Mouse (Mus musculus): ENCODE results near the gene Mslnl.

The Mslnl gene

DNA sequence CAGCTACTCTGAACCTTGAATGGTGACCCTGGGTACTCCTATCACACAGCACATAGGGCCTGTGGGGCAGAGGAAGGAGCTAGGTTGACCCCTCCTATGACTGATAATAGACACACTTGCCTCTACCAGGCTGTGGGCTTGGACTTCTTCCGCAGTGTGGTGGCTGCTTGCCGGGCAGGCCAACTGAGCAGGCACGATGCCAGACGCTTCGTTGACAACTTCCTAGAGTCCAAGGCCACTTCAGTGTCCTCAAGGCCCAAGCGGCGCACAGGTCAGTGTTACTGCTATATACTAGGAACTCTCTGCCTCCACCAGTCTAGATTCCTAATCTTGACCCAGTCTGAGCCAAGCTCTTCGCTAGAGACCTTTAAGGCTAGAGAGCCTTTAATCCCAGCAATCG, 8.0 kb downstream of the Mslnl start:
- no peak for ATAC-seq (ENCODE audit: low TSS enrichment)

DNA sequence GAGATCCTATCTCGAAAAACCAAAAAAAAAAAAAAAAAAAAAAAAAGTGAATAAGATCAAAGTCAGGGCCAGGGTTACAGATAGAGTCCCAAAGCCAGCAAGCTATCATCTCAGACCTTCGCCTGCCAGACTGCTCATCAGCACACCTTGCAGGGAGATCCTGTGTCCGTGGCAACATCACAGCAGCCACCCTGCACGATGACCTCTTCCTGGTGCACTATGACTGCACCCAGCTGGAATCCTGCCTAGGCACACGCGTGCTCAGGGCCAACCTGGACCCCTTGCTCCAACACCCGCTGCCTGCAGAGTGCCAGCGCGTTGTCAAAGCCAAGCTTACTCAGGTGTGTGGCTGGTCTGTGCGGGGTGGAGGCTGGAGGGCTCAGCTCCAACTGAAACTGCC, 8.5 kb downstream of the Mslnl start:
- no peak for ATAC-seq (ENCODE audit: low TSS enrichment)

DNA sequence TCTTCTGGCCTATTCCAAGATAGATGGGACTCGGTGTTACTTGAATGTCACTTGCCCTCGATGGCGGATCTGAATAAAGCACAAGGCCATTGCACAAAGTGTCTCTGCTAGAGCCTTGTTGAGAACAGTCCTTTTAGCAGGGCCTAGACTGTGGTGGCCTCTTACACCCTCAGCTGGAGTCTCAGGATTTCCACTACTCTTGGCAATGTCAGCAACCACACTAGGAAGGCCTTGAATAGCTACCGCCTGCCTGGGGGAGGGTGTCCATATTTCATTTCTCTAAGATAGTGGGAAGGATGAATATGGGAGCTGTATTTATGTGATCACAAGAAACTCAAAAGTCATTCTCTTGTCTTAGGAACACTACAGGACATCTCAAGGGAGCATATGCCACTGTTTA, 12.4 kb downstream of the Mslnl start:
- no peak for ATAC-seq (ENCODE audit: low TSS enrichment)

DNA sequence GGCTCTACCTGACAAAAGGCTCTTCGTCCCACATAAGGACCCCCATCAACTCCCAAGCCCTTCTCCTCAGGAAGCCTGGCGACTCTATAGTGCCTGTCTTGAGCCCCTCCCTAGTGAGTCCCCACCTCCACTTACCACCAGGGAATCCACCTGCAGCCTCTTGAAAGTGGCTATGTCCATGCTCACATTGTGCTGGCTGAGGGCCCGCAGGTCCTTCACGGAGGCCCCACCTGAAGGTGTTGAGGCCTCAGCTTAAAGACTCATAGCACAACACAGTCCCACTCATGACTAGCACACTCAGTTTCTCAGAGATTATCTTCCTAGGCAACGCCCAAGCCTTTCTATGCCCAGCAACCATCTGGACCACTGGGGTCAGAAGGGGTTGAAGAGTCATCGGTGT, 13.5 kb downstream of the Mslnl start:
- ATAC-seq (ENCODE audit: low TSS enrichment) = no peak

DNA sequence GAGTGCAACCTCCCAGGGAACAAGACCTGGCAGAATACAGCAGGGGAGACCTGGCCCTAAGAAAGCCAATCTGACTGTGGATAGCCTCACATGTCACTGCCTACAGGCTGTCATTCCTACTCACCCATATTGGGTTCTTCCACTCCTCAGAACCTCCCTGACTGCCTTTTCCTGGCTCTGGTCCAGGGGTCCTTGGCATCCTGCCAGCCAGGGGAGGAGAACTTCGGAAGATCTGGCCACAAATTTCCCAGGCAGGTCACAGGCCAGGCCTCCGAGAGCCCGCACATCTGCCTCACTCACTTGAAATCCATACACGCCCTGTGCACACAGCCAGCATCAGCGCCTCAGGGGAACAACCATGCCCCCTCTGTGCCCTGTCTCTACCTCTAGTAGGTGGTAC, 15.6 kb downstream of the Mslnl start:
- no peak for ATAC-seq (ENCODE audit: low TSS enrichment)

DNA sequence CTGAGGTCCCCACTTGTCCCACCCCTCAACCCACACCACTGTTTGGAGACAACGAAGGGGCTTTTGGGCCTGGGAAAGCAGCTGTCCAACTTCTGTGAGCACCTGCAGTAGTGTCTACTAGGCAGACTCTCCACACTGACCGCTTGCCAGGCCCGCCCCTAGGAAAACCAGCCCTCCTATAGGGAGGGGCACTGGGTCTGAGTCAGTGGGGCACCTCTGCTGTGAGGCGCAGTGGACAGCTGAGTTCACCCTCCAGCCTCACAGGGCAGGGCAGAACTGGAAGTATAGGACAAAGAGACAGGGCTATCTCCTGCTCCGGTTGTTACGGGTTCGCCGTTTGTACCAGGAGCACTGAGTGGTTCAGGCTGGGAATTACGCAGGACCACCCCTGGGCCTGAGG, 18.4 kb downstream of the Mslnl start, which contains the start of gene Msln:
Gene Msln, minus strand, starts transcription at position 138 of the 400 bp plus-strand sequence.
- ATAC-seq (ENCODE audit: low TSS enrichment) = no peak

DNA sequence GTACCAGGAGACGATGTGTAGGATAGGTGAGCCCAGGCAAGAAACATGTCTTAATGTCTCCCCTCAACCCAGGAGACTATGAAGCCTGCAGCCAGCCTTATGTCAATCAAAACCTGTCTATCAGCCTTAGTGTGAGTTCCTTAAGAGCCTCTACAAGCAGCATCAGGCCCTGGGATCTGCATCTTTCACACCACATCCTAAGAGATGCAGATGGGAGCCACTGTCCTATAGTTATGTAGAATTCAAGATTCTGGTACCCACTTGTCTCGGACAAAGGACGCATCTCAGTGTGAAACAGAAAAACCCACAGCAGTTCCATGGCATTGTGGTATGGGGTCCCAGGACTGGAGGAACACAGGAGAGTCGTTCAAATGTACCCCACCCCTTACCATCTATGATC, 19.2 kb downstream of the Mslnl start:
- no peak for ATAC-seq (ENCODE audit: low TSS enrichment)

DNA sequence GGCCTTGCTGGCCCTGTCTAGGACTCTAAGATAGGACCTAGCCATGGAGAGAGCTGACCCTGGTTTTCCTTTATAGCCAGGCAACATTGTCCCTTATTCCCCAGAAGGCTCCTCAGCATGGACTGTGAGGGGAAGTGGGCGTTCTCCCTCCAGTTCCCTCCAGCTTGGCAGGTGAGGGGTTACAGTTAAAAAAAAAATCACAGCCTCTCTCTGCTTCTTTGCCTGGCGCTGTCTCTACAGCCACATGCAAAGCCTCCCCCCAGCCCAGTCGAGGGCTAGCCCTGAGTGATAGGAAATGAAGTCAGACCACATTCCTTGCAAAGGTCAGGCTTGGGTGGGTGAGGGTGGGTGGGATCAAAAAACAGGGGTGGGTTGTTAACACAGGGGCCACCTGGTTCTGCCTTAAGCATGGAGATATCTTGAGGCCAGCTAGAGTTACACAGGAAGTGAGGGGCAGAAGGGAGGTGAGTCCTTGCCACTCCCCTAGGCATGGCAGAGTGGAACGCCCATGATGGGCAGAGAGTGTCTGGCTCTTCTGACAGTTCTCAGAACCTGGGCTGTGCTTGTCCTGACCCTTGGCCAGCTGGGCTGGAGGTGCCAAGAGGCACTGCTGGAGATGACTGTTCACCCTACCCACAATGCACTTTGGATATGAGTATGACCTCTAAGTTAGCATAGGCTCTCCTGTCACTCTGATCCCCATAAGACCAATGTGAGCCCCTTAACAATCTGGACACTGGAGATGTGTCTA, 20.0 kb downstream of the Mslnl start:
- ATAC-seq (ENCODE audit: low TSS enrichment) = no peak

DNA sequence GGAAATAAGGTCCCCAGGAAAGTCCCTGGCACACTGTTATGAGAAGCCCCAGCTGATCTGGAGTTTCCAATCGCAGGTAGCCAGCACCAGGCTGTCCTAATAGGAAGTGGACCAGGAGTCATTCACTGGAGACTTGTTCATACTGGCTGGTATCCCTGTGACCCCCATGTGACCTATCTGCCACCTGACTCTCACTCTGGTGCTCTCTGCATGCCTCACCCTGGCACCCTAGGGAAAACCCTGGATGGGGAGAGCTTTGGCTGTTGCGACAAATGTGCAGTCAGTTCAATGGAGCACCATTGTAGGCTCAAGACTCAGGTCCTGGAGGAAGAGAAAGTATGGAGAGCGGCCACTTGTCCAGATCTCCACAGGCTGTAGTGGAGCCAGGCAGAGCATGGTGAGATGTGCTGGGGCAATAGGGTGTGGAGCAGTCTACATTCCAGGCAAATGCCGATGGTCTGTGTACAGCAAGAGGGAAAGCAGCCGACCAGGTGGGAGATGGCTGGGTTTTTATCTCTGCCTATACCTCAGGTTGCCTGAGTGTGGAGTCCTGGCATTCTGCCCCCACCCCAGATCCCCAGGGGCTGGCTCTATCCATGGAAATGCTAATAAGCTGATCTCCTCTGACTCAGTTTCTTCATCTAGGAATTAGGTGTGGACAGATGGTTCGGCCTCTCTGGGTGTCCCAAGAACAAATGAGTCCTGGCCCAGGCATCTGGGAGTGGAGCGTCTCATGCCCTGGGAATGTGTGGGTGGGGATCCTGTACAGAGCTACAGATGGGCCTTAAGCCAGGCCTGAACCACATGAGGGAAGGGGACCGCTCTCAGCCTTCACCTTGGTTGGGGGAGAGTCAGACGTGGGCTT, 20.8 kb downstream of the Mslnl start:
- ATAC-seq (ENCODE audit: low TSS enrichment) = no peak

DNA sequence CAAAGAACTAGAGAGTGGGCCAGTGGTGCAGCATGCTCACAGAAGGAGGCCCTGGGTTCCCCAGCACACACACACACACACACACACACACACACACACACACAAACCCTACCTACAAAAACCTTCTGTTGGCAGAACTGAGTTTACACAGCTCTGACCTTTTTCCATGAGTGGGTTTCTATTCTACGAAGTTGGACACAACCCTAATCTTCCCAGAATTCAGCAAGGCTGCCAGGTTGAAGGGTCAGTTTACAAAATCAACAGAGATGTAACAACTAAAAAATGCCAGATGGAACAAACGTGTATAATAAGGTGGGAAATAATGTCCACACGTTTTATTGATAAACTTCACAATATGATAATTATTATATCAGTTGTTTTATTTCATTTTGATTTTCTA, 21.8 kb downstream of the Mslnl start:
- no peak for ATAC-seq (ENCODE audit: low TSS enrichment)

DNA sequence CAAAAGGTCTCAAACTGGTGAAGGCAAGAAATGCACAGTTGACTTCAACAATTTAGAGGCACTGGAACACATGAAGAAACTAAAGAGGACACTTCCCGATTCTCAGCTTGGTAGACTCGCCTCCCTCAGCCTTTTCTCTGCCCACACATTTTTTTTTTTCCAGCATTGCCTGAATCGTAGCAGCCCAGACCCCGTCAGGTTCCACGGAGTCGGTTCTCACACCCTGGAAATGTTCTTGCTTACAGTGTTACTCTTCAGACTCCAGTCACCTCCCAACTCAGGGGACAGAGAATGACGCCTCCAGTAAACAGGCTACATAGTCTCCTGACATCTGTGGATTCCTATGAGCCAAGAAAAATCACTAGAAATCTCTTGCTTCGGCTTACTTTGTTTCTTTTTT, 24.3 kb downstream of the Mslnl start:
- ATAC-seq (ENCODE audit: low TSS enrichment) = peak; percentile 75

DNA sequence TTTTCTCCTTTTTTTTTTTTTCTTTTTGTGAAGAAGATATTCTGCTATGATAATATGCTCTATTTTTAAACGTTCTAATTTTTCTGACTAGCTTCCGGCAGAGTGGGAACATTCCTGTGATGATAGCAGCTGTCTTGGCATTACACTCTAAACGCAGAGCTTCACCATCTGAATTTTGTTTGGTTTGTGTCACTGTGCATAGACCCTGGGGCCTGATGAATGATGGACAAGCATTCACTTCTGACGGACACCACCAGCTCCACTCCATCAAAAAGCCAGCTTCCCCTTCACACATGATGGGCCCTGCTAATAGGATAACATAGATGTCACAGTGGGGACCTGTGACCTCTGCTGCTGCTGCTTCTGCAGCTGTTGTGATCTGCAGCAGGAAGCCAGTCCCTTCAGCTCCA, 25.7 kb downstream of the Mslnl start:
- peak; percentile 88 for ATAC-seq (ENCODE audit: low TSS enrichment)

DNA sequence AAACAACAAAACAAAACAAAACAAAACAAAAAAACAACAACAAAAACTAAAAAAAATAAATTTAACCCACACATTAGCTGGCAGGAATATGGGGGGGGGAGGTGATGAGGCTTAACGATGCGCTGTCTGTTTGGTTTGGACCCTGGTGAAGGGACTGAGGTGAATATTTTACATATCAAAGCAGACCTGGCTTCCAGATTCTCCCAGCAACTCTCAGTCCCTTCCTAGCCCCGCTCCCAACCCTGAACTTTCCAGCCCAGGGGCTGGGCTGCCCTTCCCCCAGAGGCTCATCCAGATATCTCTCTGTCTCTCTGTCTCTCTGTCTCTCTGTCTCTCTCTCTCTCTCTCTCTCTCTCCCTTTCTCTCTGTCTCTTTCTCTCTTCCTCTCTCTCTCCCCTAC, 26.7 kb downstream of the Mslnl start:
- no peak for ATAC-seq (ENCODE audit: low TSS enrichment)

DNA sequence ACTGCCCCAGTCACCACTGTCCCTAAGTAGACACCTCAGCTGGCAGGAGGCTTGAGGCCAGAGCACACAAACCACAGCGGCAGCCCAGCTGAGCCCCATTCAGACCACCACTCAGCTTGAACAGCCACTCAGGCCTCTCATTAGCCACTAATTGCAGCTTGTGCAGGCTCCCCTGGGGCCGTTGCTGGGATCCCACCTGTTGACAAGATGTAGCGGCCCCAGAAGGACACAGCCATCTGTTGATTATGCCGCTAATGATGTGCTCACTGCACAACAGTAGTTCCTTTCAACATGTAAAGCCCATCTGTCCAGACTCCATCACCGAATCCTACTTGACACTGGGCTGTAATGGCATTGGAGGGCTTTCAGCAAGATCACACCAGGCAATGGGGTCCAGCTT, 30.0 kb downstream of the Mslnl start:
- ATAC-seq (ENCODE audit: low TSS enrichment) = no peak

DNA sequence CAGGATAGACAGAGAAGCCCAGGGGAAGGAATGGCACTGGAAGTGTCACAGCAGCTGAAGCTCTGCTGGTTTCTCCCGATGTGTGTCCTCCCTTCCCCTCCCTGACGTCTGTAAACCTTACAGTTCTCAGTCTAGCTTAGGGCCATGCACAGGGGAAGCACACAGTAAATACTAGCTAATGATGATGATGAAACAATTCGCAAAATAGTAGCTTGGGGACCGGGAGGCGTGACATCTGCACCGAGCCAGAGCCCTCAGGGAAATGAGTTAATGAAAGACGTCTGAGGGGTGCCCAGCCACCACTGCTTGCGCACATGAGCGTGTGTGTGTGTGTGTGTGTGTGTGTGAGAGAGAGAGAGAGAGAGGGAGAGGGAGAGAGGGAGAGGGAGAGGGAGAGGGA, 33.5 kb downstream of the Mslnl start:
- ATAC-seq (ENCODE audit: low TSS enrichment) = no peak

DNA sequence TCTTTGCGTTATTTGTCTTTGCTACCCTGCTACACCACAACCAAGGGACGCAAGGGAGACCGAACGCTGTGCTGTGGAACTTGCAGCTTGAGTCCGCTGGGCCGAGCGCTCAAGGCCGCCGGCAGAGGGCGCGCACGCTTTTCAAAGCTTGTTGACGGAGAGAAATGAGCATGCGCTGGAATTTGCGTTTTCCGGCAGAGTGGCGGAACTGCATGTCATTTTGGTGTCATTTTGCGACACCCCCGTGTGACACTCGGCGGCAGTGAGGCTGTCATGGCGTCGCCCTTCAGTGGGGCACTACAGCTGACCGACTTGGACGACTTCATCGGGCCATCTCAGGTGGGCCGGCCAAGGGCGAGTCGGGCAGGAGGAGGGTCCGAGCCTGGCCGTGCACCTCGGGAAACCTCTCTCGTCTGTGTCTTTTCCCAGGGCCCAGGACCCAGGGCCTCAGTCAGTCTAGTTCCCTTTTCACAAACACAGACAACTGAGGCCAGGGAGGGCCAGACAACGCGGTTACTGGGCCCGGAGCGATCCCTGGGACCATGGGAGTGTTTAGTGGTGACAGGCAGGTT, 37.8 kb downstream of the Mslnl start, which contains the start of gene Narfl:
Gene Narfl, plus strand, starts transcription at position 228 of the 572 bp plus-strand sequence.
- peak; percentile 95 for ATAC-seq (ENCODE audit: low TSS enrichment)

DNA sequence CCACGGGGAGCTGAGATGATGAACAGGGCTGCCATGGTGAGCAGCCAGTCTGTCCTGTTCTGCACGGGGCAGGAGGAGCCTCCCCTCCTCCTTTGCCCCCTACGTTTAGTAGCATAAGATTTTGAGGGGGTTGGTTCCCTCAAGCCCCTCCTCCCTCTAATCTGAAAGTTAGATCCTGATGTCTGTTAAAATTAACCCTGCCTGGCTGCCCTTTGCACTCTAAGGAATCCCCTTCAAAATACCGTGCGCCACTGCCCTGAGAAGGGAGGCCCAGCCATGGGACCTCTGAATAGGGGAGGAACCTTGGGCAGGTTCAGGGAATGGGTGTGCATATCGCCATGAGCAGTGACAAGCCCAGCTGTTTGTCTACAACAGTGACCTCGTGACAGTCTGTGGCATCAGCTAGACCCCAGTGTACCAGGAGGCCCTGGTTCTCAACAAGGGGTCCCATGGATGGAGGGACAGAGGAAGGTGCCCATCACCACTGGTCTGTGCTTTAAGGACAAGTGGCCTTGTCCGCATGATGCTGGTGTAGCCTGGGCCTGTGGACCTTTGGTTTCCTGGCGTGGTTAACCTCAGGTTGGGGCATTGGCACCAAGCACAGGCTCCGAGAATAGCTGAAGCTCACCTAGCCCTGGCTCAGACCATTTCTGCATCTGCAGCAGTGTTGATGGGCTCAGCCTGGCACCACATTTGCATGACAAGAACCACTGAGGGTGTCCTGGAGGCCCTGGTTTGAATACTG, 39.6 kb downstream of the Mslnl start:
- ATAC-seq (ENCODE audit: low TSS enrichment) = no peak

DNA sequence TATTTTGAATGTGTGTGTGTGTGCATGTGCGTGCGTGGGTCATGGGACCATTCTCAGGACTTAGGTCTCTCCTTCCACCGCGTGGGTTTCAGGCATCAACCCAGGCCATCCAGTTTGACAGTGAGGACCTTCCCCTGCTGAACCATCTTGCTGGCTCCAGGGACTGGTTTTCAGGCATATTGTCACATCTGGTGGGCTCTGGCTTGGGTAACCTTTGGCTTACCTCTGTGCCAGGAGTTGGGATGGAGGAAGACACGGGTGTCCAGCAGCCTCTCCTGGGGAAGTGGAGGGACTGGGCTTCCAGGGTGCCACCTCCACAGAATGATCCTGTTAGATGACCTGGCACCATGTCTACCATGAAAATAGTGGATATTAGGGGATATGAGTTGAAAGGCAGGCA, 42.1 kb downstream of the Mslnl start:
- no peak for ATAC-seq (ENCODE audit: low TSS enrichment)

DNA sequence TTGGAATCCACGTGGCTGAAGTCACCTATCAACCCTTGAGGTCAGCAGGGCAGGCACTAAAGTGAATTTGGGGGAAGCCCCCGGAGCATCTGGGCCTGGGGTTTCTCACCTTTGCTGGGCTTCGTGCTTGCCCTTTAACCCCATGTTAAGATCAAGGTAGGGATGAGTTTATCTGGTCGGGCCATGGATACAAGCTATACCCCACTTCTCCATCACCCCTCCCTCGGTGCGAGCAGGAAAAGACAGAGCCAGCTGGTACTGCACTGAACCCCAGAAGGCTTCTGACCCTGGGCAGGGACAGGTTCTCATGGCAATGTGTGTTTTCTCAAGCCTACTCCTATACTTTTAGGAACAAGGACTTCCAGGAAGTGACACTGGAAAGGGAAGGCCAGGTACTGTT, 45.5 kb downstream of the Mslnl start:
- no peak for ATAC-seq (ENCODE audit: low TSS enrichment)

DNA sequence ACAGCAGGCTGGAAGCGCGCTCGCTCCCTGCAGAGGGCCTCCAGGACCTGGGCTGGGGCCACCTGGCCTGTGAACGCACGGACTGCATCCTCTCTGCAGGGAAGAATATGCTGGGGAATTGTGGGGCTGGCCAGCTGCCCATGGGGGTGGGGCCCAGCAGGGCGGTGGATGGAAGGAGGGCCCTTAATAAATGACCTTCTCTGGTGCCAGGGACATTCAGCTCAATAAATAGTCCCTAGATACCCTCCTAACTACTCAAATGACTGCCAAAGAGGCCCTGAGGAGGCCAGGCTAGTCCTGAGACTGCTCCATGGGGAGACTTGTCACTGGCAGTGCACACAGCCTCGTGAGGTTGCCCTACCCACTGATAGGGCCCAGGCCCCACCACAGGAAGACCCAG, 47.2 kb downstream of the Mslnl start:
- ATAC-seq (ENCODE audit: low TSS enrichment) = no peak

DNA sequence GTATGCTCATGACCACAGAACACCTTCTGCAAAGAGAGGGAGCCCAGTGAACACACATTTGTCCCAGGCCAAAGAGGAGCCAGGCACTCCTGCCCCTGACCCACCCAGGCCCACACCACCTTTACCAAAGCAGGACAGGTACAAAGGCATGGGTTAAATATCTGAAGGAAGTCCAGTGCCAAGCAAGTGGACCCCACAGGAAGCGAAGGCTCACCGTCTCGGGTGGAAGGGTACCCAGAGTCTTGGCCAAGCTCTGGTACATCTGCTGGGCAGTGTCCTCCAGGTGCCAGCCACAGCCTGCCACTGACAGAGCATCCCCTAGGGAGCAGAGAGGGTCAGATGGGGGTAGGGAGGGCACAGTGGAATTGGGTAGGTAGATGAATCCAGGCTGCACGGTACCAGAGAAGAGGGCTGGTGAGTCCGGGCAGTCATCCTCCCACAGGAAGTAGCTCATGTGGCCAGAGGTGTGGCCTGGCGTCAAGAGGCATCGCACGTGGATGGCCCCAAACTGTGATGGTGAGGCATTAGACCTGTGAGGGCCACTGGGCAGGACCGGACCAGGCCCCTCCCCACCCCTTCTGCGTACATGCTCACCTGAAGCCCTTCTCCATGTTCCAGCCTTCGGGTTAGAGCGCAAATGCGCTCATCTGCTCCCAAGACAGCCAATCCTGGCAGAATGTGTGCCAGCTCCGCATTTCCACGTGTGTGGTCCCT, 48.2 kb downstream of the Mslnl start:
- no peak for ATAC-seq (ENCODE audit: low TSS enrichment)

Measured in frontal cortex, adult (tissue).